ENCODE assay signal across 9 mouse cellular contexts in the genomic region with DNA sequence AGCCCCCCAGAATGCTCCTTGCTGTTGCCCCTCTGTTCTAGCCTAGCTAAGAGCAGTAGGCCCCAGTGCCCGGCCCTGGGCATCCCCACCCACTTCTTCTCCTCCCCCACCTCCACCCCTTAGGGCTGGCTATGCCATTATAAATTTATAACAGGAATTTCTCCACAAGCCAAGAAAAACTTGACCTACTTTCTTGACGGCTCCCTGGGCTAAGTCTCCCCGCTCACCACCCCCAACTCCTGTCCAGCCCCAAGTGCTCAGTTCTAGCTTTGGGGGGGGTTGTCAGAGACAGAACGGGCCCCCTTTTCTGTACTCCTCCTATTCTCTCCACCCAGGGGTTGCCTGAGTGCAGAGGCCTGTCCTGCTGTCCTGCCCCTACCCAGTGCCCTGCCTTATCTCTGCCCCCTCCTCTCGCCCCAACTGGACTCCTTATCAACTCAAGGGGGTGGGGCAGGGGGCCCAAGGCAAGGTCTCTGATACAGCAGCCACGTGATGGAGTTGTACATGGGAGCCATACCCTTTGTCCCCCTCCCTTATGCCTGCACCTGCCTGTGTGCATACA. TPM values are rescaled to one million over a fixed set of nuclear protein-coding genes. Genes with fewer than 3 reads are reported as not detected.
DNase-seq lines count a peak whose midpoint lies in the region; ATAC-seq and TF ChIP-seq lines count a peak whose summit lies in the region.
"Had no signal": no experiment of that assay in that cellular context is flagged by ENCODE, and none has a peak within 500 bp of the region (broad histone marks: within the 10 kb centered on the region; RNA-seq: fewer than 3 reads in every experiment).

No protein-coding gene starts in this region.

- H3K27ac ChIP-seq in forebrain, embryonic 13.5 days = peak overlapping the region; percentile 95
- H3K27ac ChIP-seq in intestine, postnatal 0 days (ENCODE audit: low read depth, low read length) = peak overlapping the region; percentile 94
- H3K27ac ChIP-seq in lung, embryonic 16.5 days (ENCODE audit: low read length) = peak overlapping the region; percentile 96

- peak; percentile 20; the same call in 1 of the 2 replicates for ATAC-seq in forebrain, embryonic 13.5 days
- ATAC-seq in intestine, postnatal 0 days = peak; percentile 74
- ATAC-seq in lung, embryonic 16.5 days (ENCODE audit: low read depth) = peak; percentile 44
- no peak for ATAC-seq in activated CD4-positive, CD25-positive, alpha-beta regulatory T cell, adult 4 months

- peak; percentile 84 for DNase-seq in ovary, adult 18-20 months (ENCODE audit: low spot score)
- DNase-seq in ovary, postnatal 10 days (ENCODE audit: low spot score) = no peak
- DNase-seq in MN1 (ENCODE audit: low spot score) = no peak
- DNase-seq in gastrocnemius, postnatal 25 days = no peak

- peaks cover 30% of the 10 kb centered on the region for H3K36me3 ChIP-seq in forebrain, embryonic 13.5 days (ENCODE audit: poor library complexity, severe bottlenecking)
- peaks cover 13% of the 10 kb centered on the region for H3K36me3 ChIP-seq in intestine, postnatal 0 days (ENCODE audit: control insufficient read depth, insufficient read depth)
- peaks cover 3% of the 10 kb centered on the region; the same call in 1 of the 2 replicates for H3K36me3 ChIP-seq in lung, embryonic 16.5 days (ENCODE audit: control insufficient read depth, insufficient read depth, low read length)

- 15% methylated on average over 6 of the region's 6 CpGs for WGBS in forebrain, embryonic 13.5 days
- 7% methylated on average over 6 of the region's 6 CpGs for WGBS in intestine, postnatal 0 days
- 10% methylated on average over 6 of the region's 6 CpGs for WGBS in lung, embryonic 16.5 days

- peak overlapping the region; percentile 69 for H3K9ac ChIP-seq in forebrain, embryonic 13.5 days
- peak overlapping the region; percentile 47; the same call in 1 of the 2 replicates for H3K9ac ChIP-seq in intestine, postnatal 0 days (ENCODE audit: low read depth, low read length)
- H3K9ac ChIP-seq in lung, embryonic 16.5 days (ENCODE audit: low read length) = peak overlapping the region; percentile 59

- H3K4me2 ChIP-seq in forebrain, embryonic 13.5 days = peak overlapping the region; percentile 88
- H3K4me2 ChIP-seq in intestine, postnatal 0 days (replicated peaks; ENCODE audit: low read depth) = peak overlapping the region; percentile 58
- peak overlapping the region; percentile 49 for H3K4me2 ChIP-seq in lung, embryonic 16.5 days (ENCODE audit: low read depth, low read length)

- H3K9me3 ChIP-seq in forebrain, embryonic 13.5 days (replicated peaks) = no peaks in the 10 kb centered on the region
- H3K9me3 ChIP-seq in intestine, postnatal 0 days (ENCODE audit: control insufficient read depth) = no peaks in the 10 kb centered on the region
- H3K9me3 ChIP-seq in lung, embryonic 16.5 days (ENCODE audit: control insufficient read depth, low read length) = no peaks in the 10 kb centered on the region

- TF ChIP-seq CTCF in intestine, postnatal 0 days (IDR thresholded peaks at IDR 0.05; ENCODE audit: low read depth) = no peak

- peak overlapping the region; percentile 17 for H3K4me3 ChIP-seq in forebrain, embryonic 13.5 days
- peak overlapping the region; percentile 16; the same call in 1 of the 2 replicates for H3K4me3 ChIP-seq in intestine, postnatal 0 days (ENCODE audit: low read depth, low read length)
- no peak overlapping the region for H3K4me3 ChIP-seq in lung, embryonic 16.5 days (ENCODE audit: low read length)

- peaks cover 89% of the 10 kb centered on the region for H3K4me1 ChIP-seq in forebrain, embryonic 13.5 days
- peaks cover 55% of the 10 kb centered on the region for H3K4me1 ChIP-seq in intestine, postnatal 0 days (replicated peaks; ENCODE audit: control insufficient read depth, insufficient read depth, low read length)
- H3K4me1 ChIP-seq in lung, embryonic 16.5 days (replicated peaks; ENCODE audit: control insufficient read depth, insufficient read depth, low read length) = peaks cover 87% of the 10 kb centered on the region

- H3K27me3 ChIP-seq in forebrain, embryonic 13.5 days = no peaks in the 10 kb centered on the region
- no peaks in the 10 kb centered on the region for H3K27me3 ChIP-seq in intestine, postnatal 0 days (replicated peaks; ENCODE audit: control insufficient read depth, insufficient read depth, low read length)
- no peaks in the 10 kb centered on the region for H3K27me3 ChIP-seq in lung, embryonic 16.5 days (ENCODE audit: control insufficient read depth, insufficient read depth, low read depth, low read length)

RNA-seq across cellular contexts. Expression of a gene that starts 10.9 kb away (rescaled TPM):
- 93.5 and 95.2 TPM in 2 replicates for polyA plus RNA-seq in forebrain, embryonic 13.5 days (2015; fragmentation: Nextera tagmentation; extraction: Ambion mirVana)
- polyA plus RNA-seq in intestine, postnatal 0 days (2015; fragmentation: Nextera tagmentation; extraction: Ambion mirVana) = 32.4 and 39.1 TPM in 2 replicates
- 36.3 and 36.4 TPM in 2 replicates for polyA plus RNA-seq in lung, embryonic 16.5 days (2015; fragmentation: Nextera tagmentation; extraction: Ambion mirVana)
- 1 to 10 TPM; 1.4 to 3.5 TPM for polyA plus RNA-seq in activated CD4-positive, CD25-positive, alpha-beta regulatory T cell, adult 4 months (2017; shearing (Covaris generic))
- 10 to 100 TPM; 75.4 to 89.1 TPM for total RNA-seq in gastrocnemius, postnatal 25 days (2021)

RNA-seq across cellular contexts. Expression of a gene that starts 22.1 kb away (rescaled TPM):
- 79.0 and 86.0 TPM in 2 replicates for polyA plus RNA-seq in forebrain, embryonic 13.5 days (2015; fragmentation: Nextera tagmentation; extraction: Ambion mirVana)
- polyA plus RNA-seq in intestine, postnatal 0 days (2015; fragmentation: Nextera tagmentation; extraction: Ambion mirVana) = 14.7 and 18.5 TPM in 2 replicates
- 56.6 and 57.8 TPM in 2 replicates for polyA plus RNA-seq in lung, embryonic 16.5 days (2015; fragmentation: Nextera tagmentation; extraction: Ambion mirVana)
- 10 to 100 TPM; 19.1 to 27.9 TPM for polyA plus RNA-seq in activated CD4-positive, CD25-positive, alpha-beta regulatory T cell, adult 4 months (2017; shearing (Covaris generic))
- 10 to 100 TPM; 42.7 to 46.9 TPM for total RNA-seq in gastrocnemius, postnatal 25 days (2021)

RNA-seq across cellular contexts. Expression of a gene that starts 23.8 kb away (rescaled TPM):
- polyA plus RNA-seq in forebrain, embryonic 13.5 days (2015; fragmentation: Nextera tagmentation; extraction: Ambion mirVana) = 2.1 and 2.3 TPM in 2 replicates
- polyA plus RNA-seq in intestine, postnatal 0 days (2015; fragmentation: Nextera tagmentation; extraction: Ambion mirVana) = 4.1 and 5.1 TPM in 2 replicates
- 1.4 and 1.6 TPM in 2 replicates for polyA plus RNA-seq in lung, embryonic 16.5 days (2015; fragmentation: Nextera tagmentation; extraction: Ambion mirVana)
- 1 to 10 TPM; 2.9 to 5.4 TPM for polyA plus RNA-seq in activated CD4-positive, CD25-positive, alpha-beta regulatory T cell, adult 4 months (2017; shearing (Covaris generic))
- total RNA-seq in gastrocnemius, postnatal 25 days (2021) = 100 to 1,000 TPM in 1 of 2 experiments, 10 to 100 TPM in 1; 98.0 to 119 TPM

RNA-seq across cellular contexts. Expression of a gene that starts 44.0 kb away (rescaled TPM):
- 31.3 and 32.9 TPM in 2 replicates for polyA plus RNA-seq in forebrain, embryonic 13.5 days (2015; fragmentation: Nextera tagmentation; extraction: Ambion mirVana)
- polyA plus RNA-seq in intestine, postnatal 0 days (2015; fragmentation: Nextera tagmentation; extraction: Ambion mirVana) = 12.6 and 15.1 TPM in 2 replicates
- polyA plus RNA-seq in lung, embryonic 16.5 days (2015; fragmentation: Nextera tagmentation; extraction: Ambion mirVana) = 19.4 and 20.3 TPM in 2 replicates
- 10 to 100 TPM; 19.9 to 22.0 TPM for polyA plus RNA-seq in activated CD4-positive, CD25-positive, alpha-beta regulatory T cell, adult 4 months (2017; shearing (Covaris generic))
- total RNA-seq in gastrocnemius, postnatal 25 days (2021) = 10 to 100 TPM; 51.3 to 63.6 TPM

RNA-seq across cellular contexts. Expression of a gene that starts 50.2 kb away (rescaled TPM):
- polyA plus RNA-seq in forebrain, embryonic 13.5 days (2015; fragmentation: Nextera tagmentation; extraction: Ambion mirVana) = 0.12 TPM in 1 of 2 replicates, not detected in the other
- polyA plus RNA-seq in intestine, postnatal 0 days (2015; fragmentation: Nextera tagmentation; extraction: Ambion mirVana) = 0.08 TPM in 1 of 2 replicates, not detected in the other
- not detected in 2 replicates for polyA plus RNA-seq in lung, embryonic 16.5 days (2015; fragmentation: Nextera tagmentation; extraction: Ambion mirVana)
- polyA plus RNA-seq in activated CD4-positive, CD25-positive, alpha-beta regulatory T cell, adult 4 months (2017; shearing (Covaris generic)) = not detected
- not detected for total RNA-seq in gastrocnemius, postnatal 25 days (2021)
- total RNA-seq: layer of hippocampus, adult 18-20 months had no signal
